Mouse (Mus musculus) kidney, embryonic 14.5 days (tissue): ENCODE data around the gene Pex11b. TPM values are rescaled to one million over a fixed set of nuclear protein-coding genes. Genes with fewer than 3 reads are reported as not detected.
"Not testable (repeated sequence)": the region's sequence is repeated elsewhere in the genome, so short reads cannot be mapped to it uniquely, and the experiment has no call there.

ENCODE experiments used
- ATAC-seq: fragments of 200-750 bp; cut with Nextera tagmentation; 2 replicates; pipeline ENCODE4 v1.8.0; 2017; ENCODE audit warnings: moderate number of reproducible peaks, mild to moderate bottlenecking, moderate TSS enrichment, moderate library complexity; ENCODE audit not compliant: low FRiP score, low TSS enrichment
- H3K27ac ChIP-seq: fragments of 300-500 bp; sonication (generic); 2 replicates; pipeline ENCODE4 v1.5.1; 2014; ENCODE audit warnings: low read depth, mild to moderate bottlenecking, low read length, moderate library complexity, mixed read lengths
- H3K27me3 ChIP-seq: fragments of 300-500 bp; sonication (generic); 2 replicates; pipeline ENCODE4 v1.6.1; 2014; ENCODE audit warnings: mild to moderate bottlenecking, low read length; ENCODE audit not compliant: control insufficient read depth, insufficient read depth
- H3K36me3 ChIP-seq: fragments of 300-500 bp; sonication (generic); 2 replicates; pipeline ENCODE4 v1.6.1; 2014; ENCODE audit warnings: low read length, mixed read lengths; ENCODE audit not compliant: control insufficient read depth, insufficient read depth
- H3K4me1 ChIP-seq: fragments of 300-500 bp; sonication (generic); 2 replicates; pipeline ENCODE4 v1.6.1; 2014; ENCODE audit warnings: low read length, mixed read lengths; ENCODE audit not compliant: control insufficient read depth, insufficient read depth
- H3K4me2 ChIP-seq: fragments of 300-500 bp; sonication (generic); replicated peaks from 2 replicates; pipeline ENCODE4 v1.6.1; 2014; ENCODE audit warnings: low read depth, mild to moderate bottlenecking, low read length
- H3K4me3 ChIP-seq: fragments of 300-500 bp; sonication (generic); 2 replicates; pipeline ENCODE4 v1.5.1; 2014; ENCODE audit warnings: mild to moderate bottlenecking, low read length
- H3K9ac ChIP-seq: fragments of 300-500 bp; sonication (generic); 2 replicates; pipeline ENCODE4 v1.6.1; 2014; ENCODE audit warnings: low read depth, mild to moderate bottlenecking, low read length, moderate library complexity
- H3K9me3 ChIP-seq: fragments of 300-500 bp; sonication (generic); 2 replicates; pipeline ENCODE4 v1.6.1; 2016; ENCODE audit warnings: low read length; ENCODE audit not compliant: control insufficient read depth
- WGBS: fragments of 180-500 bp; shearing (Covaris S2); extraction: QIAGEN DNeasy Blood & Tissue Kit; methylation state at CpG from one replicate; pipeline ENCODE4 v1.1.7; 2014; 5-methylcytosine and 5-hydroxymethylcytosine counted together
- polyA plus RNA-seq: library from polyadenylated mRNA; unstranded; fragments of >200 nt; fragmentation: Nextera tagmentation; extraction: Ambion mirVana; gene quantifications from 2 replicates; pipeline ENCODE4 v1.2.1, GENCODE M21; 2014

The Pex11b gene
- polyA plus RNA-seq, 1 experiment from 2014 or later: 55.8 TPM

- Histone ChIP-seq H3K4me2 (peak overlapping the region; percentile 86; the same call in 1 of the 2 replicates), H3K9me3 (no peaks in the 10 kb centered on the region), H3K27me3 (peaks cover 11% of the 10 kb centered on the region; the same call in 1 of the 2 replicates), H3K4me1 (peaks cover 11% of the 10 kb centered on the region), H3K9ac (peak overlapping the region; percentile 81; the same call in 1 of the 2 replicates), H3K4me3 (peak overlapping the region; percentile 65; the same call in 1 of the 2 replicates), H3K27ac (no peak overlapping the region), H3K36me3 (no peaks in the 10 kb centered on the region)
- no peak for ATAC-seq
- 61% methylated on average over 5 of the region's 5 CpGs for WGBS
These were observed 31.9 kb upstream of the Pex11b start for GRCm38 (mm10) chr3:96603311-96603710.

GRCm38 (mm10) chr3:96606007-96606406, 29.2 kb upstream of the Pex11b start:
- H3K36me3 ChIP-seq, H3K4me3 ChIP-seq, H3K9ac ChIP-seq, ATAC-seq, H3K9me3 ChIP-seq, H3K4me2 ChIP-seq, H3K27ac ChIP-seq, H3K27me3 ChIP-seq, H3K4me1 ChIP-seq: not testable (repeated sequence)
- WGBS: 94% methylated on average over 3 of the region's 4 CpGs

DNA sequence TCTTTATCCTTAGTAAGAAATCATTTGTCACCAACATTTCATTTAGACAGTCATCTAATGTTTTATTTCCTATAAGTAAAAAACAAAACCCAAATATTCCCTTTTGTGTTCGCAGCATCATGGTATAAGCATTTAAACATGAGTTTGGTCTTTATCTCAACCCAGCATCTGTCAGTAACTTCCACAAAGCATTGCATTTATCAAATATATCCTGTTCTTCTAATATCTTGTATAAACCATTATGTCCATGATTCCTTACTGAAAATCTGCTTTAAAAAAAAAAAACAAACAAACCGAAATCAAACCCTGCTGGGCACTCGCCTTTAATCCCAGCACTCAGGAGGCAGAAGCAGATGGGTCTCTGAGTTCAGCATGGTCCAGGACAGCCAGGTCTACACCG, 28.6 kb upstream of the Pex11b start:
- Histone ChIP-seq H3K27me3 (no peaks in the 10 kb centered on the region), H3K4me1 (peaks cover 7% of the 10 kb centered on the region), H3K9me3 (no peaks in the 10 kb centered on the region), H3K4me3 (no peak overlapping the region), H3K9ac (no peak overlapping the region), H3K27ac (no peak overlapping the region), H3K36me3 (0 out of 2 replicates have a peak, but pooled peaks cover 3% of the 10 kb centered on the region), H3K4me2 (no peak overlapping the region)
- no peak for ATAC-seq
- WGBS: 92% methylated on average over 4 of the region's 4 CpGs

DNA sequence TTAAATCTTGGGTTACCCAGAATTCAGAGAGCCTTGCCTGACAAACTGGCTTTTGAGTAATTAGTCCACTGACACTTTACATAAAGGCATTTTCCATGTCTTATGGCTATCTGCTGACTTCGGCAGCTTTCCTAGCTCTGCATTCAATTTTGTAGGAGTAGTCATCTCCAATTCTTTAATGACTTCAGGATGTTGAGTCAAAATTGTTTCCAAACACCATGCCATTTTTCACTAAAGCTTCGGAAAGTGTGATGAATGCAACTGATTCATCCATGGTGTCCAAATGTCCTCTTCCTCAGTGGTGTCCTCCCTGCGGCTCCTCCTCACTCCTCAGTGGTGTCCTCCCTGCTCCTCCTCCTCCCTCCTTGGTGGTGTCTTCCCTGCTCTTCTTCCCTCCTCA, 17.2 kb upstream of the Pex11b start:
- H3K9ac ChIP-seq: no peak overlapping the region
- H3K27ac ChIP-seq: no peak overlapping the region
- no peak overlapping the region for H3K4me3 ChIP-seq
- no peak for ATAC-seq
- no peak overlapping the region for H3K4me2 ChIP-seq
- no peaks in the 10 kb centered on the region for H3K9me3 ChIP-seq
- no peaks in the 10 kb centered on the region for H3K27me3 ChIP-seq
- 97% methylated on average over 3 of the region's 3 CpGs for WGBS
- H3K4me1 ChIP-seq: no peaks in the 10 kb centered on the region
- H3K36me3 ChIP-seq: peaks cover 37% of the 10 kb centered on the region

GRCm38 (mm10) chr3:96623201-96623600, 12.0 kb upstream of the Pex11b start:
- Histone ChIP-seq H3K4me2 (no peak overlapping the region), H3K4me3 (no peak overlapping the region), H3K27me3 (no peaks in the 10 kb centered on the region), H3K9ac (no peak overlapping the region), H3K9me3 (no peaks in the 10 kb centered on the region), H3K4me1 (no peaks in the 10 kb centered on the region), H3K27ac (no peak overlapping the region), H3K36me3 (peaks cover 27% of the 10 kb centered on the region)
- no peak for ATAC-seq
- WGBS: 94% methylated on average over 4 of the region's 4 CpGs

GRCm38 (mm10) chr3:96629729-96630600, 5.2 kb upstream of the Pex11b start, which contains the start of gene Rbm8a:
TSS of gene Rbm8a (plus strand) at chr3:96629933.
- peak; percentile 93 for ATAC-seq
- Histone ChIP-seq H3K9me3 (no peaks in the 10 kb centered on the region), H3K4me3 (peak within 1 kb of the TSS; percentile 78), H3K4me1 (peaks cover 11% of the 10 kb centered on the region; the same call in 1 of the 2 replicates), H3K27ac (peak within 1 kb of the TSS; percentile 71), H3K27me3 (no peaks in the 10 kb centered on the region), H3K4me2 (peak within 1 kb of the TSS; percentile 79), H3K9ac (peak within 1 kb of the TSS; percentile 77), H3K36me3 (peaks cover 27% of the 10 kb centered on the region)
- WGBS: 1% methylated on average over 48 of the region's 48 CpGs

DNA sequence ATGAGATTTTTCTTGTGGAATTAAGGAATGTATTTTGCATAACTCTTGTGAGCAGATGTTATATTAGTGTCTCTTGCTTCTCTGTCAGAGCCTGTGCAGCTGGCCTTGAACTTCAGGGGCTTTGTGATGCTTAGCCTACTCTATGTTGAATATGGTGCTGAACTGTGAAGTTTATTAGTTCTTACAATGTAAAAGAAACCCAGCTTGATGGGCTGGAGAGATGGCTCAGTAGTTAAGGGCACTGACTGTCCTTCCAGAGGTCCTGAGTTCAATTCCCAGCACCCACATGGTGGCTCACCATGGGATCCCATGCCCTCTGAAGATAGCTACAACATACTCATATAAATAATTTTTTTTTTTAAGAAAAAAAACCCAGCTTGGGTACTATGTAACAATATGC, 3.1 kb upstream of the Pex11b start:
- Histone ChIP-seq H3K9me3 (no peaks in the 10 kb centered on the region), H3K9ac (no peak overlapping the region), H3K4me1 (peaks cover 19% of the 10 kb centered on the region; the same call in 1 of the 2 replicates), H3K4me3 (no peak overlapping the region), H3K27me3 (no peaks in the 10 kb centered on the region), H3K27ac (no peak overlapping the region), H3K4me2 (no peak overlapping the region), H3K36me3 (peaks cover 28% of the 10 kb centered on the region)
- ATAC-seq: no peak

DNA sequence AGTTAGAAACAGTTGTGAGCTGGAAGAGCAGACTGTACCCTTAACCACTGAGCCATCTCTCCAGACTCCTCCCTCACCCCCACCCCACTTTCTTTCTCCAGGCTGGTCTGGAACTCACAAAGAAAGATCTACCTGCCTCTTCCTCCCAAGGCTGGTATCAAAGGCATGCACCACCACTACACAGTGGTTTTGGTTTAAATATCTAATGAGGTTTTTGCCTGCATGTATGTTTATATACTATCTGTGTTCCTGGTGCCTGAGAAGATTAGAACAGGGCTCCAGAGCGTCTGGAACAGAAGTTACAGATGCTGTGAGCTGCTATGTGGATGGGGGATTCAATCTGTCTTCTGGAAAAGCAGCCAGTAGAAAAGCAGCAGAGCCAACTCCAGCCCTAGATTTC, 1.2 kb upstream of the Pex11b start:
- Histone ChIP-seq H3K9me3 (no peaks in the 10 kb centered on the region), H3K9ac (no peak overlapping the region), H3K4me2 (no peak overlapping the region), H3K36me3 (peaks cover 45% of the 10 kb centered on the region), H3K4me3 (no peak overlapping the region), H3K4me1 (peaks cover 19% of the 10 kb centered on the region; the same call in 1 of the 2 replicates), H3K27me3 (no peaks in the 10 kb centered on the region), H3K27ac (no peak overlapping the region)
- WGBS: 75% methylated on average over 1 of the region's 1 CpGs
- no peak for ATAC-seq

- no peaks in the 10 kb centered on the region for H3K9me3 ChIP-seq
- H3K27ac ChIP-seq: peak overlapping the region; percentile 87; the same call in 1 of the 2 replicates
- H3K27me3 ChIP-seq: no peaks in the 10 kb centered on the region
- H3K4me1 ChIP-seq: peaks cover 16% of the 10 kb centered on the region; the same call in 1 of the 2 replicates
- peak overlapping the region; percentile 75 for H3K4me2 ChIP-seq
- ATAC-seq: 0 out of 2 replicates have a peak, but pooled peaks have one; percentile 4
- WGBS: 10% methylated on average over 15 of the region's 15 CpGs
- peak overlapping the region; percentile 92 for H3K9ac ChIP-seq
- peaks cover 51% of the 10 kb centered on the region for H3K36me3 ChIP-seq
- H3K4me3 ChIP-seq: peak overlapping the region; percentile 91
These were observed 730 bp downstream of the Pex11b start for GRCm38 (mm10) chr3:96635906-96636305.
